In genomic region chr16:19883776-19884513, GRCm38 (mm10) we compare ENCODE assay signal across 8 mouse cellular contexts.
A peak's percentile ranks its signal among the peaks of the same experiment; 100 is the strongest.
DNase-seq lines count a peak whose midpoint lies in the region; ATAC-seq and TF ChIP-seq lines count a peak whose summit lies in the region.

No protein-coding gene starts in this region.

- DNase-seq in limb, embryonic 11.5 days (ENCODE audit: low spot score) = peak; percentile 24
- no peak for DNase-seq in limb, embryonic 10.5 days (ENCODE audit: low spot score)
- peak; percentile 9 for DNase-seq in induced T-regulatory cell, adult 2 months (ENCODE audit: low read depth)
- peak; percentile 24 for DNase-seq in stomach, postnatal 0 days (ENCODE audit: low spot score)
- no peak for DNase-seq in cerebellum, postnatal 25 days
- DNase-seq in adrenal gland, adult 8-10 months = no peak

- H3K9me3 ChIP-seq in limb, embryonic 11.5 days (ENCODE audit: control insufficient read depth, low read length) = no peaks in the 10 kb centered on the region
- H3K9me3 ChIP-seq in limb, embryonic 10.5 days (replicated peaks) = no peaks in the 10 kb centered on the region
- no peaks in the 10 kb centered on the region for H3K9me3 ChIP-seq in embryonic facial prominence, embryonic 15.5 days (replicated peaks)
- H3K9me3 ChIP-seq in stomach, postnatal 0 days (ENCODE audit: control insufficient read depth, low read length) = no peaks in the 10 kb centered on the region

- WGBS in limb, embryonic 11.5 days = 62% methylated on average over 9 of the region's 9 CpGs
- WGBS in limb, embryonic 10.5 days = 62% methylated on average over 9 of the region's 9 CpGs
- 49% methylated on average over 9 of the region's 9 CpGs for WGBS in embryonic facial prominence, embryonic 15.5 days
- 32% methylated on average over 9 of the region's 9 CpGs for whole genome bisulfite sequencing in stomach, postnatal 0 days

- no peak overlapping the region for H3K9ac ChIP-seq in limb, embryonic 11.5 days (ENCODE audit: low read length)
- no peak overlapping the region for H3K9ac ChIP-seq in embryonic facial prominence, embryonic 15.5 days
- no peak overlapping the region for H3K9ac ChIP-seq in stomach, postnatal 0 days (ENCODE audit: low read length)

- H3K27me3 ChIP-seq in limb, embryonic 11.5 days (ENCODE audit: control insufficient read depth, insufficient read depth, low read length) = no peaks in the 10 kb centered on the region
- H3K27me3 ChIP-seq in limb, embryonic 10.5 days (ENCODE audit: low read depth, poor library complexity, severe bottlenecking) = no peaks in the 10 kb centered on the region
- H3K27me3 ChIP-seq in embryonic facial prominence, embryonic 15.5 days = no peaks in the 10 kb centered on the region
- no peaks in the 10 kb centered on the region for H3K27me3 ChIP-seq in stomach, postnatal 0 days (ENCODE audit: control insufficient read depth, insufficient read depth, low read length)

- no peaks in the 10 kb centered on the region for H3K36me3 ChIP-seq in limb, embryonic 11.5 days (ENCODE audit: control insufficient read depth, insufficient read depth, low read length)
- H3K36me3 ChIP-seq in limb, embryonic 10.5 days = no peaks in the 10 kb centered on the region
- no peaks in the 10 kb centered on the region for H3K36me3 ChIP-seq in embryonic facial prominence, embryonic 15.5 days
- no peaks in the 10 kb centered on the region for H3K36me3 ChIP-seq in stomach, postnatal 0 days (ENCODE audit: control insufficient read depth, insufficient read depth, low read length)

- no peak for TF ChIP-seq EP300 in stomach, postnatal 0 days (optimal IDR thresholded peaks at IDR 0.05)

- no peaks in the 10 kb centered on the region for H3K4me1 ChIP-seq in limb, embryonic 11.5 days (ENCODE audit: control insufficient read depth, insufficient read depth, low read length)
- 0 out of 2 replicates have a peak, but pooled peaks cover 2% of the 10 kb centered on the region for H3K4me1 ChIP-seq in limb, embryonic 10.5 days
- H3K4me1 ChIP-seq in embryonic facial prominence, embryonic 15.5 days = no peaks in the 10 kb centered on the region
- no peaks in the 10 kb centered on the region for H3K4me1 ChIP-seq in stomach, postnatal 0 days (replicated peaks; ENCODE audit: control insufficient read depth, insufficient read depth)

- H3K27ac ChIP-seq in limb, embryonic 11.5 days (replicated peaks; ENCODE audit: low read depth, low read length) = no peak overlapping the region
- no peak overlapping the region for H3K27ac ChIP-seq in limb, embryonic 10.5 days
- H3K27ac ChIP-seq in embryonic facial prominence, embryonic 15.5 days (replicated peaks) = peak overlapping the region; percentile 44; the same call in 1 of the 2 replicates
- no peak overlapping the region for H3K27ac ChIP-seq in stomach, postnatal 0 days (replicated peaks)

- no peak for ATAC-seq in limb, embryonic 11.5 days (ENCODE audit: insufficient number of reproducible peaks, low FRiP score, low TSS enrichment, low read depth)
- 0 out of 2 replicates have a peak, but pooled peaks have one; percentile 60 for ATAC-seq in embryonic facial prominence, embryonic 15.5 days (ENCODE audit: insufficient number of reproducible peaks, low FRiP score, low TSS enrichment, low read depth)
- ATAC-seq in megakaryocyte-erythroid progenitor cell, adult 5-6 weeks (replicated peaks; ENCODE audit: low FRiP score, low TSS enrichment, poor library complexity, severe bottlenecking) = peak; percentile 94
- peak; percentile 70; the same call in 1 of the 2 replicates for ATAC-seq in stomach, postnatal 0 days (ENCODE audit: low FRiP score, low TSS enrichment)

- H3K4me3 ChIP-seq in limb, embryonic 11.5 days (ENCODE audit: low read depth, low read length) = no peak overlapping the region
- H3K4me3 ChIP-seq in limb, embryonic 10.5 days = no peak overlapping the region
- H3K4me3 ChIP-seq in embryonic facial prominence, embryonic 15.5 days (replicated peaks) = no peak overlapping the region
- no peak overlapping the region for H3K4me3 ChIP-seq in stomach, postnatal 0 days (ENCODE audit: low read depth, low read length)

- no peak for TF ChIP-seq CTCF in stomach, postnatal 0 days (IDR thresholded peaks at IDR 0.05; ENCODE audit: low read depth)

- H3K4me2 ChIP-seq in limb, embryonic 11.5 days (ENCODE audit: low read depth, severe bottlenecking) = no peak overlapping the region
- H3K4me2 ChIP-seq in embryonic facial prominence, embryonic 15.5 days (replicated peaks) = no peak overlapping the region
- H3K4me2 ChIP-seq in stomach, postnatal 0 days (replicated peaks; ENCODE audit: low read depth) = no peak overlapping the region

Comparison
In these comparisons a context has a peak if more than half of its experiments do, and no peak if none do; other contexts are left out.
1. DNase-seq: peak in limb, embryonic 11.5 days (single experiment), induced T-regulatory cell, adult 2 months (single experiment) and stomach, postnatal 0 days (single experiment); none in limb, embryonic 10.5 days (single experiment), cerebellum, postnatal 25 days (0 of 2) and adrenal gland, adult 8-10 months (single experiment).